Mouse (Mus musculus) lung, embryonic 14.5 days (tissue): ENCODE data around the gene Ap1m1. TPM values are rescaled to one million over a fixed set of nuclear protein-coding genes. Genes with fewer than 3 reads are reported as not detected.

ENCODE experiments used
- ATAC-seq: fragments of 200-750 bp; cut with Nextera tagmentation; 2 replicates; pipeline ENCODE4 v1.8.0; 2017; ENCODE audit warnings: mild to moderate bottlenecking, moderate TSS enrichment, moderate library complexity; ENCODE audit not compliant: insufficient read depth
- DNase-seq: peaks from one replicate; pipeline ENCODE4 v3.0.0-alpha.2; 2015
- H3K27ac ChIP-seq: fragments of 300-500 bp; sonication (generic); 2 replicates; pipeline ENCODE4 v1.5.1; 2014; ENCODE audit warnings: low read depth, mild to moderate bottlenecking, moderate library complexity
- H3K27me3 ChIP-seq: fragments of 300-500 bp; sonication (generic); 2 replicates; pipeline ENCODE4 v1.6.1; 2014; ENCODE audit warnings: low read length, control low read depth; ENCODE audit not compliant: insufficient read depth
- H3K36me3 ChIP-seq: fragments of 300-500 bp; sonication (generic); 2 replicates; pipeline ENCODE4 v1.6.1; 2014; ENCODE audit warnings: control low read depth; ENCODE audit not compliant: insufficient read depth
- H3K4me1 ChIP-seq: fragments of 300-500 bp; sonication (generic); 2 replicates; pipeline ENCODE4 v1.6.1; 2014; ENCODE audit warnings: antibody characterized with exemption, control low read depth; ENCODE audit not compliant: insufficient read depth
- H3K4me2 ChIP-seq: fragments of 300-500 bp; sonication (generic); 2 replicates; pipeline ENCODE4 v1.6.1; 2014; ENCODE audit warnings: mild to moderate bottlenecking
- H3K4me3 ChIP-seq: fragments of 300-500 bp; sonication (generic); 2 replicates; pipeline ENCODE4 v1.5.1; 2014; ENCODE audit warnings: low read depth, low read length
- H3K9ac ChIP-seq: fragments of 300-500 bp; sonication (generic); 2 replicates; pipeline ENCODE4 v1.6.1; 2014
- H3K9me3 ChIP-seq: fragments of 300-500 bp; sonication (generic); 2 replicates; pipeline ENCODE4 v1.6.1; 2016; ENCODE audit warnings: low read depth, low read length, control low read depth
- CTCF ChIP-seq: IDR thresholded peaks from 2 replicates; pipeline ENCODE4 v1.5.1; 2016; ENCODE audit warnings: antibody characterized with exemption, low read depth
- WGBS: fragments of 180-500 bp; shearing (Covaris S2); extraction: QIAGEN DNeasy Blood & Tissue Kit; methylation state at CpG from one replicate; pipeline ENCODE4 v1.1.7; 2014; 5-methylcytosine and 5-hydroxymethylcytosine counted together
- polyA plus RNA-seq: library from polyadenylated mRNA; unstranded; fragments of >200 nt; fragmentation: Nextera tagmentation; extraction: Ambion mirVana; gene quantifications from 2 replicates; pipeline ENCODE4 v1.2.1, GENCODE M21; 2014

Ap1m1 gene
- 102 and 104 TPM in 2 replicates for polyA plus RNA-seq

DNA sequence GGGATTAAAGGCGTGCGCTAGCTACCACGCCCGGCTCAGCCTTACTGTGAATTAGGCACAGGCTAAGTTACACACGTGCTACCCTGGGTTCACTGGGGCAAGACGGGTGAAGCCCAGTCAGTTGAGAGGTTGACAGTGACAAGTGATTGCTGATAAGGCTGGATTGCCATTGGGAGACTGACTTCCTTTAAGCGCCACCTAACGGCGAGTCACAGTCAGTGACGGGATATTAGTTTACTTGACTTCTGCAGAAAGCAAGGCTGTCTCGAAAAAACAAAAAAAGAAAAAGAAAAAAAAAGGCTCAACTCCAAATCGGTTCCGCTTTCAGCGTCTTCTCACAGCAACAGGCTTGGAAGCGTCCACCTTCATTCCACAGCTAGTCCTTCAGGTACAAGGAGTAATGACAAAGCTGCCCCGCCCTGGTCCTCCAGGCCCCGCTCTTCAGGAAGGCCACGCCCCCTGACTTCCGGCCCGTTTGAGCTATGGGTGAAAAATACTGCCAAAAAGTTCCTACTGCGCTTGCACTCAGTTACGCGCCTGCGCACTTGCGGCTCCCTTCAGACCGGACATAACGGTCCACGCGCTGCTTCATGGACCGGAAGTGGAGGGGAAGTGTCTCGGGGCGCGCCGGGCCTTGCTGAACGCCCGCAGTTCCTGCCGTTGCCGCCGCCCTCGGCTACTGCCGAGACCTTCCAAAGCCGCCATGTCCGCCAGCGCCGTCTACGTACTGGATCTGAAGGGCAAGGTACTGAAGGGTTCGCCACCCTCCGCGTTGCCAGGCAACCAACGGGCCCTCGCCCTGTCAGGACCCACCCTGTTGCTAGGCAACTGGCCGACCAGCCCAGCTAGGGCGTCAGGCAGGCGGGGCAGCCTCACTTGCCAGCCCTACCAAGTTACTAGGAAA lies at the start of gene Ap1m1:
TSS of gene Ap1m1 (plus strand) at position 520 of the 904 bp plus-strand sequence.
- peak; percentile 100 for DNase-seq
- Histone ChIP-seq H3K4me3 (peak within 1 kb of the TSS; percentile 66), H3K27ac (peak within 1 kb of the TSS; percentile 91), H3K27me3 (no peaks in the 10 kb centered on the region), H3K36me3 (peaks cover 9% of the 10 kb centered on the region; the same call in 1 of the 2 replicates), H3K4me2 (peak within 1 kb of the TSS; percentile 68), H3K9ac (peak within 1 kb of the TSS; percentile 58), H3K9me3 (no peaks in the 10 kb centered on the region), H3K4me1 (no peaks in the 10 kb centered on the region; the same call in 1 of the 2 replicates)
- peak; percentile 95 for ATAC-seq
- TF ChIP-seq CTCF: peak; percentile 83
- WGBS: under 1% methylated on average over 54 of the region's 54 CpGs

DNA sequence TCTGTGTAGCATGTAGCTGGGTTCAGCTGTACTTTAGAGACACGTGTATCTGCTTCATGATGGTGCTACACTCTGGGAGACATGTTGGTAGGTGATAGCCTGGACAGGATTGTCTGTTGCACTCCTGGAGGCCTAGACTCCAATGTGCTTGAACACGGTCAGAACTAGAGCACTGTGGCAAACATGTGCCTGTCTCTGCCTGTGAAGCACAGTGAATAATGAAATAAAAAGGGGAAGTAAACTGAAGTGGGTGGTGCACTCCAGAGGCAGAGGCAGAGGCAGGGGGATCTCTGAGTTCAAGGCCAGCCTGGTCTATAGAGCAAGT lies 49.6 kb upstream of the Ap1m1 start:
- H3K27me3 ChIP-seq: no peaks in the 10 kb centered on the region
- WGBS: 41% methylated on average over 2 of the region's 2 CpGs
- no peaks in the 10 kb centered on the region for H3K4me1 ChIP-seq
- H3K27ac ChIP-seq: no peak overlapping the region
- no peak overlapping the region for H3K4me3 ChIP-seq
- H3K9me3 ChIP-seq: no peaks in the 10 kb centered on the region
- H3K4me2 ChIP-seq: no peak overlapping the region
- ATAC-seq: no peak; the same call in 1 of the 2 replicates
- no peaks in the 10 kb centered on the region for H3K36me3 ChIP-seq
- no peak overlapping the region for H3K9ac ChIP-seq
- no peak for DNase-seq
- TF ChIP-seq CTCF: no peak

DNA sequence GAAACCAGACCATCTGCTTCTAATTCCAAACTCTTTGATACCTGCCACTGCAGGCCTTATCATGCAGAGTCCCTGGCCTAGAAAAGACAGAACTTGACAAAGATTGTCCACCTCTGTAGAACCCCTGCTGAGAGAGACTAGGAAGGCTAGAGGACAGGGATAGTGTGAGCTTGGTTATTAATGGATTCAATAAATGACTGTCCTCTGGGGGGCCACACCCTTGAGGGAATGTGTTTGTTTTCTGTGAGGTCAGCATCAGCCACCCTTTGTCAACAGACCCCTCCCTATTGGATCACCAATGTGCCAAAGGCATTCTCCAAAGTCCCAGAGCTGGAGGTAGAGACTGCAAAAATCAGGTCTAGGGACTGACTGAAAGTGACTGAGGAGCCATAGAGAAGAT lies 47.8 kb upstream of the Ap1m1 start:
- Histone ChIP-seq H3K27me3 (no peaks in the 10 kb centered on the region), H3K9ac (no peak overlapping the region), H3K4me2 (no peak overlapping the region), H3K4me1 (no peaks in the 10 kb centered on the region), H3K4me3 (no peak overlapping the region), H3K36me3 (no peaks in the 10 kb centered on the region), H3K27ac (no peak overlapping the region), H3K9me3 (no peaks in the 10 kb centered on the region)
- no peak for TF ChIP-seq CTCF
- ATAC-seq (no peak), DNase-seq (no peak)

DNA sequence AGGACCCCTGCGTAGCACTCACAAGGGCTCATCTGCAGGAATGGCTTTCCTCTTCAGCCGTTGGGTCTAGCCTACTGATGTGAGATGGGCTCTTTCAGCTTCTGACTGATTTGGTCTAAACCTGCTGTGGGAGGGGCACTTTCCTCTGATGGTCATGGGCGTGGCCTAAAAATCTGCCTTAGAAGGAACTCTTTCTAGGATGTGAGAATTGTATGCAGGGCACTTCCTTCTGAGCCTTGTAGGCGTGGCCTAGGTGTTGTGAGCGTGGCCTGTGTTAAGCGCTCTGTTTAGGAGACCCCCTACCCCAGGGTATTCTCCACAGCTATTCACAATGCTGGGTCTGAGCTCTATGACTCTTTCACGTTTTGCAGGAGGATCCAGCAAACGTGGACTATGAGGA lies 41.8 kb upstream of the Ap1m1 start:
- peaks cover 3% of the 10 kb centered on the region; the same call in 1 of the 2 replicates for H3K9me3 ChIP-seq
- DNase-seq (peak; percentile 2), ATAC-seq (no peak)
- H3K4me1 ChIP-seq: no peaks in the 10 kb centered on the region
- no peak for TF ChIP-seq CTCF
- no peaks in the 10 kb centered on the region for H3K36me3 ChIP-seq
- no peak overlapping the region for H3K4me2 ChIP-seq
- no peaks in the 10 kb centered on the region for H3K27me3 ChIP-seq
- no peak overlapping the region for H3K9ac ChIP-seq
- 45% methylated on average over 8 of the region's 8 CpGs for WGBS
- H3K4me3 ChIP-seq: no peak overlapping the region
- no peak overlapping the region for H3K27ac ChIP-seq

DNA sequence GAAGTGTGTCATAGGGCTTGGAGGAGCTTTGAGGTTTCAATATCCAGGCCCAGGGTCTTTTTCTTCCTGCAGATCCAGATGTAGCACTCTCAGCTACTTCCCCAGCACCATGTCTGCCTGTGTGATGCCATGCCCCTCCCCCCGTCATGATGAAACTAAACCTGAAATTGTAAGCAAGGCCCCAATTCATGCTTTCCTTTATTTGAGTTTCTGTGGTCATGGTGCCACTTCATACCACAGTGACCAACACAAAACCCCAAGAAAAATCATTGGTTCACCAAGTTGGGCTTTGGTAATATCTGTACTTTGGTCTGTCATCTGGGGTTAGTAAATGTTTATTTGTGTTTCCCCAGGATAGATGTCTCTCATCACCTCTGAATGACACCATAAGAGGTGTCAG lies 31.2 kb upstream of the Ap1m1 start:
- 56% methylated on average over 1 of the region's 1 CpGs for WGBS
- H3K9me3 ChIP-seq: no peaks in the 10 kb centered on the region; the same call in 1 of the 2 replicates
- H3K9ac ChIP-seq: no peak overlapping the region
- H3K27ac ChIP-seq: no peak overlapping the region
- H3K27me3 ChIP-seq: no peaks in the 10 kb centered on the region
- TF ChIP-seq CTCF: no peak
- no peak overlapping the region for H3K4me3 ChIP-seq
- H3K4me1 ChIP-seq: no peaks in the 10 kb centered on the region
- H3K36me3 ChIP-seq: no peaks in the 10 kb centered on the region
- DNase-seq (no peak), ATAC-seq (no peak)
- H3K4me2 ChIP-seq: no peak overlapping the region

DNA sequence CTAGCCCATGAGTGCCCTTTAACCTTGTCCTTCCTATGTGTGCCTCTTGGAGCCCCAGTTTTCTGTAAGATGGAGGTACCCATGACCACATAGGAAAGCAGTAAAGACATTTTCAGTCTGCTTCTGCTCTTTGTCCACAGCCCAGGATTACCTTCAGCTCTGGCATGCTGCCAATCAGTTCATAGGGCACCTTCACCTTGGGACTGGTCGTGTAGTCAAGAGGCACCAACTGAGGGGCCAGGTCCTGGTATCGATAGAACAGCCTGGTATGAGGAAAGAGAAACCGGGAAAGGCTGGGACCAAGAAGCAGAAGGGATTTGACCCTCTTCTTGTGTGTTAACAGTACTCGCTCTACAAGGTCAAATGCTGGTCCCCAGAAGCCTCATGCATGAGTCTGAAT lies 29.6 kb upstream of the Ap1m1 start:
- no peaks in the 10 kb centered on the region for H3K4me1 ChIP-seq
- no peak overlapping the region for H3K9ac ChIP-seq
- no peaks in the 10 kb centered on the region for H3K9me3 ChIP-seq
- ATAC-seq: no peak
- H3K36me3 ChIP-seq: no peaks in the 10 kb centered on the region
- 70% methylated on average over 4 of the region's 4 CpGs for WGBS
- no peak for DNase-seq
- TF ChIP-seq CTCF: no peak
- H3K27ac ChIP-seq: no peak overlapping the region
- no peak overlapping the region for H3K4me3 ChIP-seq
- no peak overlapping the region for H3K4me2 ChIP-seq
- no peaks in the 10 kb centered on the region for H3K27me3 ChIP-seq

DNA sequence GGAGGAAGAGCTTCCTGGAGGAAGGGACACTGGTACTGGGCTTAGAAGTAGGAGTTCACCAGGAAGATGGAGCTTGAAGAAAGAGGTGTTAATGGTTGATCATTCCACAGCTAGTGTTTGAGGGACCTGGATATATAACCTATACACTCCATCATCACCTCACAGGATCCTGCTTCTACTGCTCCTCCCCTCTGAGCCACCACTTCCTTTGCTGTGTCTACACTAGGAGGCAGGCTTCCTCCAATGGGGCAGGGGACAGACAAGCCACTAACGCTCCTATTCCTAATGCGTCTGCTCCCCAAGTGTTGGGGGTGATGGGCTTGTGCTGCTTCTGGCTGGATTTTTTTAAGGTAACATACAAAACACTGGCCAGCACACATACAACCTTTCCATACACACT lies 29.1 kb upstream of the Ap1m1 start:
- Histone ChIP-seq H3K27ac (no peak overlapping the region), H3K4me1 (no peaks in the 10 kb centered on the region), H3K36me3 (no peaks in the 10 kb centered on the region), H3K9ac (no peak overlapping the region), H3K9me3 (no peaks in the 10 kb centered on the region), H3K4me3 (no peak overlapping the region), H3K27me3 (no peaks in the 10 kb centered on the region), H3K4me2 (no peak overlapping the region)
- DNase-seq: no peak
- TF ChIP-seq CTCF: no peak
- no peak for ATAC-seq
- WGBS: 63% methylated on average over 2 of the region's 2 CpGs
